In genomic region chr4:141467581-141467927, GRCm38 (mm10) we compare ENCODE assay signal across 37 mouse cellular contexts. TPM values are rescaled to one million over a fixed set of nuclear protein-coding genes. Genes with fewer than 3 reads are reported as not detected.
"Had no signal": no experiment of that assay in that cellular context is flagged by ENCODE, and none has a peak within 500 bp of the region (broad histone marks: within the 10 kb centered on the region; RNA-seq: fewer than 3 reads in every experiment).

No protein-coding gene starts in this region.

- H3K4me1 ChIP-seq: heart, embryonic 12.5 days; hindbrain, embryonic 12.5 days; intestine, embryonic 15.5 days; liver, embryonic 15.5 days had no signal

- H3K4me2 ChIP-seq: heart, embryonic 12.5 days; hindbrain, embryonic 12.5 days; hindbrain, embryonic 14.5 days; intestine, embryonic 15.5 days; kidney, embryonic 15.5 days; liver, embryonic 11.5 days; liver, embryonic 13.5 days; liver, embryonic 15.5 days had no signal

- H3K4me3 ChIP-seq: gastrocnemius, adult 2 months; heart, embryonic 10.5 days; heart, embryonic 12.5 days; hindbrain, embryonic 10.5 days; hindbrain, embryonic 12.5 days; intestine, embryonic 15.5 days; kidney, embryonic 15.5 days; liver, embryonic 13.5 days; liver, embryonic 15.5 days had no signal

- H3K9ac ChIP-seq: heart, embryonic 12.5 days; hindbrain, embryonic 12.5 days; hindbrain, embryonic 14.5 days; intestine, embryonic 15.5 days; kidney, embryonic 15.5 days; liver, embryonic 13.5 days; liver, embryonic 15.5 days had no signal

- ATAC-seq: forebrain, embryonic 16.5 days; hindbrain, embryonic 16.5 days; inflammation-experienced regulatory T-cells, adult 6 months; intestine, postnatal 0 days had no signal

- H3K27ac ChIP-seq: gastrocnemius, adult 2 months; heart, embryonic 10.5 days; hindbrain, embryonic 12.5 days; hindbrain, embryonic 14.5 days; intestine, embryonic 15.5 days; kidney, embryonic 15.5 days; kidney, postnatal 0 days; liver, embryonic 13.5 days; liver, embryonic 15.5 days had no signal

- H3K27me3 ChIP-seq: heart, embryonic 12.5 days; hindbrain, embryonic 12.5 days; intestine, embryonic 15.5 days; kidney, embryonic 15.5 days; liver, embryonic 13.5 days; liver, embryonic 15.5 days had no signal

- DNase-seq: gastrocnemius, postnatal 10 days; gastrocnemius, postnatal 25 days; heart, postnatal 10 days; heart, postnatal 4 days; kidney, adult 2 months; kidney, adult 9 months; kidney, postnatal 14 days; layer of hippocampus, postnatal 36 days; liver; liver, embryonic 13.5 days had no signal

- H3K9me3 ChIP-seq: hindbrain, embryonic 10.5 days; intestine, embryonic 15.5 days; kidney, embryonic 15.5 days; liver, embryonic 15.5 days had no signal

RNA-seq across cellular contexts. Expression of gene Srarp, which starts 31.6 kb away (rescaled TPM):
- total RNA-seq: gastrocnemius, postnatal 10 days; gastrocnemius, postnatal 4 days; granulocyte monocyte progenitor cell, adult 5-6 weeks; heart, postnatal 10 days; heart, postnatal 4 days had no signal
- polyA plus RNA-seq: forebrain, embryonic 16.5 days; heart, embryonic 10.5 days; heart, embryonic 12.5 days; heart, embryonic 14.5 days; heart, embryonic 16.5 days; hindbrain, embryonic 10.5 days; hindbrain, embryonic 12.5 days; inflammation-experienced regulatory T-cells, adult 6 months; intestine, embryonic 15.5 days; intestine, postnatal 0 days; kidney, embryonic 15.5 days; limb, embryonic 14.5 days; liver, embryonic 11.5 days; liver, embryonic 13.5 days; liver, embryonic 15.5 days had no signal

RNA-seq across cellular contexts. Expression of gene Hspb7, which starts 47.0 kb away (rescaled TPM):
- total RNA-seq: granulocyte monocyte progenitor cell, adult 5-6 weeks; layer of hippocampus, adult 18-20 months; layer of hippocampus, postnatal 36 days; left cerebral cortex, postnatal 4 days had no signal
- polyA plus RNA-seq: forebrain, embryonic 16.5 days; hindbrain, embryonic 10.5 days; hindbrain, embryonic 12.5 days; inflammation-experienced regulatory T-cells, adult 6 months had no signal

RNA-seq across cellular contexts. Expression of gene Clcnkb, which starts 51.7 kb away (rescaled TPM):
- total RNA-seq: gastrocnemius, postnatal 25 days; granulocyte monocyte progenitor cell, adult 5-6 weeks; layer of hippocampus, adult 18-20 months; layer of hippocampus, postnatal 14 days; layer of hippocampus, postnatal 36 days; left cerebral cortex, adult 18-20 months; left cerebral cortex, postnatal 10 days; left cerebral cortex, postnatal 25 days; left cerebral cortex, postnatal 4 days had no signal
- polyA plus RNA-seq: forebrain, embryonic 16.5 days; hindbrain, embryonic 10.5 days; hindbrain, embryonic 12.5 days; hindbrain, embryonic 14.5 days; hindbrain, embryonic 16.5 days; inflammation-experienced regulatory T-cells, adult 6 months; intestine, embryonic 15.5 days; intestine, postnatal 0 days; large intestine, adult 2 months; liver, embryonic 11.5 days; liver, embryonic 13.5 days; liver, embryonic 15.5 days had no signal
